Mouse (Mus musculus): ENCODE results near the gene Arvcf.

- TF ChIP-seq POLR2A (IDR thresholded peaks at IDR 0.05; ENCODE audit: extremely low read depth, insufficient read depth, low read length) (no peak), CTCF (IDR thresholded peaks at IDR 0.05; ENCODE audit: low read depth, low read length) (no peak)
These were observed 52.0 kb downstream of the Arvcf start for GRCm38 (mm10) chr16:18400028-18400427.
